Mouse (Mus musculus): ENCODE data around the gene Glrp1.

Gene Glrp1

GRCm38 (mm10) chr1:88497407-88497806 lies 12.5 kb downstream of the Glrp1 start:
- DNase-seq (ENCODE audit: extremely low read depth, low read depth) = no peak

- no peak for DNase-seq (ENCODE audit: extremely low read depth, low read depth)
Observed at GRCm38 (mm10) chr1:88492415-88492814, 17.5 kb downstream of the Glrp1 start.

- DNase-seq (ENCODE audit: extremely low read depth, low read depth) = peak; percentile 85
Observed at GRCm38 (mm10) chr1:88491617-88492378, 18.1 kb downstream of the Glrp1 start.

- no peak for DNase-seq (ENCODE audit: extremely low read depth, low read depth)
Observed at GRCm38 (mm10) chr1:88490164-88490563, 19.7 kb downstream of the Glrp1 start.

- no peak for DNase-seq (ENCODE audit: extremely low read depth, low read depth)
Observed at GRCm38 (mm10) chr1:88488957-88489356, 20.9 kb downstream of the Glrp1 start.

- DNase-seq (ENCODE audit: extremely low read depth, low read depth) = no peak
Observed at GRCm38 (mm10) chr1:88486336-88486735, 23.5 kb downstream of the Glrp1 start.

GRCm38 (mm10) chr1:88484059-88484458 lies 25.8 kb downstream of the Glrp1 start:
- DNase-seq (ENCODE audit: extremely low read depth, low read depth) = no peak

GRCm38 (mm10) chr1:88482142-88483099 lies 27.4 kb downstream of the Glrp1 start:
- DNase-seq (ENCODE audit: extremely low read depth, low read depth) = peak; percentile 85

GRCm38 (mm10) chr1:88480594-88480993 lies 29.3 kb downstream of the Glrp1 start:
- DNase-seq (ENCODE audit: extremely low read depth, low read depth) = no peak

- DNase-seq (ENCODE audit: extremely low read depth, low read depth) = no peak
Observed at GRCm38 (mm10) chr1:88478205-88478604, 31.7 kb downstream of the Glrp1 start.

GRCm38 (mm10) chr1:88476554-88477085 lies 33.2 kb downstream of the Glrp1 start:
- DNase-seq (ENCODE audit: extremely low read depth, low read depth) = no peak

GRCm38 (mm10) chr1:88475502-88475953 lies 34.3 kb downstream of the Glrp1 start:
- no peak for DNase-seq (ENCODE audit: extremely low read depth, low read depth)

GRCm38 (mm10) chr1:88474598-88474997 lies 35.3 kb downstream of the Glrp1 start:
- DNase-seq (ENCODE audit: extremely low read depth, low read depth) = no peak

GRCm38 (mm10) chr1:88473899-88474298 lies 36.0 kb downstream of the Glrp1 start:
- no peak for DNase-seq (ENCODE audit: extremely low read depth, low read depth)

- DNase-seq (ENCODE audit: extremely low read depth, low read depth) = no peak
Observed at GRCm38 (mm10) chr1:88472258-88472657, 37.6 kb downstream of the Glrp1 start.

GRCm38 (mm10) chr1:88469746-88470145 lies 40.1 kb downstream of the Glrp1 start:
- DNase-seq (ENCODE audit: extremely low read depth, low read depth) = no peak

- no peak for DNase-seq (ENCODE audit: extremely low read depth, low read depth)
Observed at GRCm38 (mm10) chr1:88468335-88468734, 41.5 kb downstream of the Glrp1 start.

- DNase-seq (ENCODE audit: extremely low read depth, low read depth) = no peak
Observed at GRCm38 (mm10) chr1:88467866-88468265, 42.0 kb downstream of the Glrp1 start.

- DNase-seq (ENCODE audit: extremely low read depth, low read depth) = no peak
Observed at GRCm38 (mm10) chr1:88466325-88467064, 43.4 kb downstream of the Glrp1 start.

- no peak for DNase-seq (ENCODE audit: extremely low read depth, low read depth)
Observed at GRCm38 (mm10) chr1:88465722-88466121, 44.1 kb downstream of the Glrp1 start.
